Mouse (Mus musculus) naive thymus-derived CD4-positive, alpha-beta T cell, adult 2 months (primary cell): Measurements from ENCODE around the gene Eqtn.

Source experiments
- DNase-seq: peaks from one replicate; pipeline ENCODE4 v3.0.0-alpha.2; 2011; ENCODE audit warnings: low read depth

The Eqtn gene

GRCm38 (mm10) chr4:94928743-94929142 is at the start of gene Eqtn:
Eqtn (minus strand) TSS chr4:94928843.
- DNase-seq = no peak

- DNase-seq = no peak
These were observed 44.7 kb upstream of the Eqtn start for GRCm38 (mm10) chr4:94973321-94973720.

- DNase-seq = no peak
These were observed 24.1 kb upstream of the Eqtn start for GRCm38 (mm10) chr4:94952773-94953172.

GRCm38 (mm10) chr4:94941221-94941855 is 12.7 kb upstream of the Eqtn start:
- no peak for DNase-seq

GRCm38 (mm10) chr4:94901780-94902179 is 26.9 kb downstream of the Eqtn start:
- no peak for DNase-seq

GRCm38 (mm10) chr4:94900744-94901143 is 27.9 kb downstream of the Eqtn start:
- DNase-seq = no peak
